Mouse (Mus musculus) brain, embryonic 14.5 days (tissue): ENCODE measurements at regions not wholly inside any gene's neighbourhood (a gene's known extent, or its start where the extent isn't known, plus 50 kb on each side); places are given as distances from the start of the nearest gene placed in this dataset.

Experiments
- DNase-seq: peaks from one replicate; pipeline ENCODE4 v3.0.0-alpha.2; 2011; ENCODE audit warnings: low read depth
- CTCF ChIP-seq: fragments of 200-500 bp; IDR thresholded peaks from 2 replicates; pipeline ENCODE4 v1.5.1; 2012; ENCODE audit warnings: inconsistent platforms, mild to moderate bottlenecking, moderate library complexity, borderline replicate concordance; ENCODE audit not compliant: insufficient read depth, insufficient read length; ENCODE audit errors: extremely low read depth
- POLR2A ChIP-seq: fragments of 200-500 bp; IDR thresholded peaks from 2 replicates; pipeline ENCODE4 v1.6.1; 2012; ENCODE audit warnings: mild to moderate bottlenecking, inconsistent platforms, borderline replicate concordance; ENCODE audit not compliant: poor library complexity, insufficient read depth, insufficient read length, severe bottlenecking; ENCODE audit errors: extremely low read depth

DNA sequence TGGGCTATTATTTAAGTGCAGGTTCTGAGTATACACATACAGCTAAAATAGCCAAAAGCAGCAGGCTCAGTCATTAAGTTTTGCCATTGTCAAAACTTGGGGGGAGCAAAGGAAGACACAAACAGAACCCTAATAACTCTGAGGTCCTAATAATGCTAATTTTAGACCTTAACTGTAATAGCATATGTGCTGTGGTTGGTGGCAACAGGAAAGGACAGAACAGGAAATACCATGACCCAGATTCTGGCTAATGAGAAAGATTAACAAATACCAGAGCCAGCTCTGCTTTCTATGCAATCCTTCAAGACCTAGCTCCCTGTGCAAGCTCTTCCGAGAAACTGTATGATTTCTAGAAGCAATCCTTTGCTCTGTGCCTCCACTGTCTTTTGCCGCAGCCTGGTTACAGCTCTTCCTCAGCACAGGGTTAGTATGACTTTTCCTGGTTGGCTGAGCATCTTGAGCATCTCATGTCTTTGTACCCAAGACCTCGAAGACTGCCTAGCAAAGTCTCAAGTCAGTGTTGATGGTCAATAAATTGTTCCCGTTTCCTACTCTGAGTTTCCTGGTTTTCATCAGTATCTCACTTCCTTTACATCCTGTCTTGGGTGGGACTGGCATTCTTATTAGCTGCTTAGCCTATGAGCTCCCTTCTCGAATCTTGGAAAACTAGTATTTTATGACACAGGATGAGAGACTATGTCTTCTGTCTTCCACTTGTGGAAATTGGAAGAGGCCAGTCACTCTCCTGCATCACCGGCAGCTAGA, 49.9 kb upstream of the Eed start:
- no peak for DNase-seq
- no peak for TF ChIP-seq CTCF
- TF ChIP-seq POLR2A: no peak

DNA sequence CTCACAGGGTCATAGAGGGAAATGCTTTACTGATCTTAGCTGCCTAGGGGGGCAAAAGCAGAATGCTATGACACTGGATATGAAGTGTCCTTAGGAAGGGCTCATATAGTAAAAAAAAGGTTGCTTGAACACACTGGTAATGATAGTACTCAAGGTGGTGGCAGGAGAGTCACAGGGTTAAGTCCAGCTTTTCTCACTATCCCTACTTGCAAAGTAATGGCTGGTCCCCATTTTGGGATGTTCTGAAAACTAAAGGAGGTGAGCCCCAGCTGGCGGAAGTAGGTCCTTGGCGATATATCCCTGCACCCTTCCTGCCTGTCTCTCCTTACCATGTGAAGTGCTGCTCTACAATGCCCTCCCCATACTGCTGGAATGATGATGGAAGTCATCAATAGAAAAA, 52.3 kb upstream of the Eed start:
- no peak for TF ChIP-seq CTCF
- TF ChIP-seq POLR2A: no peak
- no peak for DNase-seq

DNA sequence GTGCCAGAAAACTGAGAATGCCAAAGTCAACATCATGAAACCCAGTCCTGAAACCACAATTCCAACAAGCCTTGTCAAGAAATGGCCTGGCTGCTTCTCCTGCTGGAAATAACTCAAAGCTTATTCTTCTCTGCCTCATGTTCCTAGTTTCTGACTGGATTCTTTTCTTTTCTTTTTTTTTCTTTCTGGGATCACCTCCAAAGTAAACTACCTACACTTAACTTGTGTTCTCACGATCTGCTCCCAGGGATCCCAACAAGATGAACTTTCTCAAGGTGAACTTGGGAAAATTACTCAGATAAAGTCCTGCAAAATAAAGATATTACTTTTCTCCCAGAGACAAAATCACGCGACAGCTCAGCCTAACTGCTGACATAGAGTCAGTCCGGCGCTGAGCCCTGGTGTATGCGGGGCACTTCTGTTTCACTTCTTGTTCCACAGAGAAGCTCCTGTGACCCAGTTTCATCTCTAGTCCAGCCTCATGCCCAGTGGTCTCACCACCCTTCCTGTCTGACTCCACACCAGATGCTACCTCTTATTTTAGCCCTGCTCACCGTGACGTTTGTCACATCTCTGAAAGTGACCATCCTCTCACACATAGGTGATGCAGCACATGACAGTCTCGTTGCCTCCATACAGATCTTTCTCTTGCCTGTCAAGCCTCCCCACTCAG, 53.0 kb upstream of the Eed start:
- no peak for DNase-seq

DNA sequence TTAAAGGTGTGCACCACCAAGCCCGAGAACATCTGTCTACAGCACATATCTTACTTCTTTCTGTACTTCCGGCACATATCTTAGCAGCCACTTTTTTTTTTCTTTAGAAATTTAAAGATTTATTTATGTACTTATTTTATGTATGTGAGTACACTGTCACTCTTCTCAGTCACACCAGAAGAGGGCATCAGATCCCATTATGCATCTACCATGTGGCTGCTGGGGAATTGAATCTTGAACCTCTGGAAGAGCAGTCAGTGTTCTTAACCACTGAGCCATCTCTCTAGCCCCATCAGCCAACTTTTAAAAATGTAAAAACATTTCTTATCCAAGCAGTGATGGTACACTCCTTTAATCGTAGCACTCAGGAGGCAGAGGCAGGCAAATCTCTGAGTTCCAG, 53.7 kb upstream of the Eed start:
- TF ChIP-seq CTCF (no peak), POLR2A (no peak)
- no peak for DNase-seq

More for the DNA sequence above, 53.0 kb upstream of the Eed start:
- TF ChIP-seq POLR2A: no peak
- TF ChIP-seq CTCF: no peak

DNA sequence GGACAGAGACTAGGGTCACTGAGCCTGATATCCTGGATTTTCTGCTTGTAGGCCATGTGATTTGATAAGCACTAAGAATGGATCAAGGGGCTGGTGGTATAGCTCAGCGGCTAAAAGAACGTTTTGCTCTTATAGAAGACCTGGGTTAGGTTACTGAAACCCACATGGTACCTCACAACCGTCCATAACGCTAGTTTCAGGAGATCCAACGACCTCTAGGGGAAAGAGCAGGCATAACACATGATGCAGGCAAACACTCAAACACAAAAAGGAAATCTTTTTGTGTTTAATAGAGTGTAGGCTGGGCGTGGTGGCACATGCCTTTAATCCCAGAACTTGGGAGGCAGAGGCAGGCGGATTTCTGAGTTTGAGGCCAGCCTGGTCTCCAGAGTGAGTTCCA, 54.6 kb upstream of the Eed start:
- no peak for TF ChIP-seq CTCF
- TF ChIP-seq POLR2A: no peak
- no peak for DNase-seq

DNA sequence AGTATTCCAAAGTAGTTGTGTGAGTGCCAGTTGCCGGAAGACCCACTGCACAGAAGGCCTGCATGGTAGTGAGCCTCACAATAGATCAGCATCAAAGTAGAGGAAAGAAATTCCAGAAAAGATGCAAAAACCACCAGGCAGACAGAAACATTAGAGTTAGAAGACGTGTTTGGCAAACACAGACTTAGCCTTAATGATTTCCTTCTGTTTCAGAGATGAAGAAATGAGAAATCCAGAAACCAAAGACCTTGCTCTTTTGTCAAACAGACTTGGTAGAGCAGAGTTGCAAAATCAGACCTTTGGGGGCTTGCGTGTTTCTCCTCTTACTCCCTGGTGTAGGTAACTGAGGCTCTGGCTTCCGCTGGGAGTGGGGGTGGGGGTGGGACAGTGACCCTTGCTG, 57.0 kb upstream of the Eed start:
- no peak for DNase-seq
- TF ChIP-seq CTCF: no peak
- no peak for TF ChIP-seq POLR2A

DNA sequence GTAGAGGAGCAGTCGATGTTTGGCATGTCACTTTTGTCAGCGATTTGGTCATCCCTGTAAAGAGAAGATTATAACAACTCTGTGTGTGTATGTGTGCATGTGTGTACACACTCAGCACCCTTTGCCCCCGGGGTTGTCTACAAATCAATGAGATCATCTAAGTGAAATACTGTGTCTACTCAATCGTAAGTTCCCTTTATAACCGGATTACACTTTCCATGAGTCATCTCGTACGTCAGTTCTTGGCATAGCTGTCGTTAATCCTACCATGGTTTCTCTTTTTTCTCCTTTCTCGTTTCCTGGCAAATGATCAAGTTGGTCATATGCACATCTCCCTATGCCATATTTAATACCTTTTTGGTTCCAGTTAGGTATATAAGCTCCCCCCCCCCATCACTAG, 58.7 kb upstream of the Eed start:
- peak; percentile 77 for DNase-seq
- TF ChIP-seq POLR2A (no peak), CTCF (no peak)

DNA sequence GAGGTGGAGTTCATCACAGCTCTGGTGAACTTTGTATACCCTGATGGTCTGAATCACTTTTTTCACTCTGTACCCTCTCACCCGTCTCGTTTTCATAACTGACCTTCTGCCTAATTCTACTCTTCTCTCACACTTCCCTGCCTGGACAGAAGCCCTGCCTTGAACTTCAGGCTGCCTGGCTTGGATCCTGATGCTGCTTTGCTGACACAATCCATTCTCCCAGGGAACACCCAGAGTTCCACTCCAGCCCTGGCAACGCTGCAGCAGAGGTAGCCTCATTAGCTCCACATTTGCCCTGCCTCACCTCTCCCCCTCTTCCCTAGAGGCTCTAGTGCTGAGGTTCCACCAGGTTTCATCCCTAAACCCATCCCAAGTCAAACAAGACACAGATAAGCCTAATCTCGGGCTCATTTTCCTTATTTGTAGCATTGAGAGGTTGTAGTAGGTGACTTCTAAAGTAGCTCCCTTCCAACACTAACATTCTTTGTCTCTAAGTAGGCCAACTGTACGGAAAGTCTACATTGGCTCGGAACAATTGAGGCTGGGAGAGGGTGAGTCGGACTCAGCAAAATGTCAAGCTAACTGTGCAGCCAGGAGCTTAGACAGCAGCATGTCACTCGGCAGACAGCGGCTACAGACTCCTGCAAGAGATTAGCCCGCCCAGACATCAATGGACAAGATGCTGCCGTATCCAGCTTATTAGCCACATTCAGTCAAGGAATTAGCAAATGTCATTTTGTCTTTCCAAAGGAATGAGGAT, 60.0 kb upstream of the Eed start:
- TF ChIP-seq CTCF (no peak), POLR2A (no peak)
- no peak for DNase-seq

DNA sequence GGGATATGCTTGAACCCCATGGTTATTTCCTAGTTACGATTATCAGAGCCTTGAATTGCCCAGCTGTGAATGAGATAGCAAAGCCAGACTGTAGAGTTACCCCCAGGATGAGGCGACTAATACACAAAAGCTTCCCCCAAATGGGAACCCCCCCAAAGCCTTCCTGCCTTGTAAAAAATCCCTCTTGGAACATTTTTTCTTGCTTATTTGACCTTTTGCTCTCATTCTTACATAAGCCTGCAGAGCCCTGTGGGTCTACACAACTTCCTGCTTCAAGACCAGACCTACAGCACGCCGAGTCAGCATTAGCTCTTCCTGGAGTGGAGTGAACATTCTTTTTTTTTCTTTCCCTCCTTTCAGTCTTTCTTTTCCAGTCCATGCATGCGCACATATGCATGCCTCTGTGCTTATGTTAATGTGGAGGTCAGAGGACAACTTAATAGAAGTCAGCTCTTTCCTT, 60.8 kb upstream of the Eed start:
- TF ChIP-seq POLR2A: no peak
- no peak for TF ChIP-seq CTCF

DNA sequence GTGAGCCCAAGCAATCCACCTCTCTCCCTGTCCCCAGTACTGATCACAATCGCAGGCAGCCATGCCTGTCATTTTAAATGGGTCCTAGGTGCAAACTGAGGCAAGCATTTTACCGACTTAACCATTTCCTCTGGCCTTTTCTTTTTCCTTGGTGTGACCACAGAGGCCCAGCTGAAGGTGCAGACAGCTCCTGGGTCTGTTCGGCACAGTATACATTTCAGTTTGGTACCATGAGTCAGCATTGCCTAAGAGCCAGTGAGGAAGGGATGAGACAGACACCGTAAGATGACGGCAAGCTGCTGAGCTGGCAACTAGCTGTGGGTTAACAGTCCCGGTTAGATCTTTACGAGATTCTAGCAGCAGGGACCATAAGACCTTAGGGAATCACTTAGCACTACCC, 61.6 kb upstream of the Eed start:
- TF ChIP-seq CTCF (no peak), POLR2A (no peak)
- DNase-seq: no peak

More for the DNA sequence above, 60.8 kb upstream of the Eed start:
- peak; percentile 41 for DNase-seq

DNA sequence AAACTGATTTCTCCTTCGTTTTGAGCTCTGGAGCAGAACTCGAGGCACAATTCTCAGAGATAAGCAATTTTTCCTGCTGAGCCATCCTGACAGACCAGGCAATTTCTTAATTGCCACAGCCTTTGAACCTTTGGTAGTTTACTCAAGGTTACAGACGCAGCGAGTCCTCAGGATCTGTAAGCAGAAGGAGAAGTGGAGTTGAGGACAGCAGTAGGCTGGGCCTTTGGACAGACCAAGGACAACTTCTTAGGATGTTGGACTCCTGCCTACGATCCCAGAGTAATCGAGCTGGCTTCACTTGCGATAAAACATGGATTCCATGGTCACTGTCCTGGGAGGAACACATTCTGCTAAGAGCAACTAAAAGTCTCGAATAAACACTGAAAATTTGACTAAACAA, 62.7 kb upstream of the Eed start:
- no peak for DNase-seq
- TF ChIP-seq POLR2A (no peak), CTCF (no peak)

DNA sequence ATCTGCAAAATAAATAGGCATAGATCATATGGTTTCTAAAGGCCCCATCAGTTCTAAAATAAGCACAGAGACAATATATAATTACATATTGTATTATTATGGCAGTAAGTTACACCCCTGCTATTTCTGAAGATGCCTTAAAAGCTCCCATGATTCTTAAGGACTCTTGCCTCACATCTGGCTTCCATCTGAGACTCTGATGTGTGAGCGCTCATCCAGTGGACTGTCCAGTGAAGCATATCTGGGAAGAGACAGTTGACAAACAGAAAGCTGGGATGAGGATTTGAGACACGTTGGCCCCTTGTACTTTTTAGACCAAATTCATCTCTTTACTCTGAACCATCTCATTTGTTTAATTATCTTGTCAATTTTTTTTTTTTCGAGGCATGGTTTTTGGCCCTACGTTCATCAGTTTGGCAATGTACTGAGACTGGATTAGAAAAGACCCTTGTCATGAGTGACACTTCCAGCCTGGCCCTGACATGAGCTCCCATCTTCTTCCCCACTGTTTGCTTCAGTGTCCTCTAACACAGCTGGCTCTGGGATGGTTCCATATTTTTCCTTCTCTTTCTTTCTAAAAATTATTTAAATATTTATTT, 63.4 kb upstream of the Eed start:
- TF ChIP-seq POLR2A (no peak), CTCF (no peak)
- DNase-seq: no peak
